Mouse (Mus musculus): ENCODE data around the gene Hp1bp3. TPM values are rescaled to one million over a fixed set of nuclear protein-coding genes. Genes with fewer than 3 reads are reported as not detected.

Hp1bp3 gene
- polyA plus RNA-seq, 1 experiment from 2014 or later = 112 TPM

GRCm38 (mm10) chr4:138222396-138222795, 6.3 kb downstream of the Hp1bp3 start:
- TF ChIP-seq CTCF (IDR thresholded peaks at IDR 0.05) = no peak
- CTCF ChIA-PET = no interaction called here
- H3K27me3 ChIP-seq = no peaks in the 10 kb centered on the region
- ATAC-seq (no peak), DNase-seq (ENCODE audit: low read depth, low spot score) (no peak)
- POLR2A ChIA-PET = no interaction called here
- in situ Hi-C loops (cut with MboI; ENCODE audit: low pct_unique_long_range_greater_than_20kb) = no loop called here

- ChIA-PET POLR2A (interaction anchor here (0.7 kb wide), 1 partner anchor 94 kb away, joined by 3 read pairs; no protein-coding TSS in a partner anchor), CTCF (no interaction called here)
- no peak for ATAC-seq
- in situ Hi-C loops (cut with MboI; ENCODE audit: low pct_unique_long_range_greater_than_20kb) = no loop called here
- no peak for TF ChIP-seq CTCF (IDR thresholded peaks at IDR 0.05)
- no peak for DNase-seq (ENCODE audit: low read depth, low spot score)
- H3K27me3 ChIP-seq = no peaks in the 10 kb centered on the region
These were observed 7.5 kb downstream of the Hp1bp3 start for GRCm38 (mm10) chr4:138223623-138224022.

GRCm38 (mm10) chr4:138246756-138247665, 30.9 kb downstream of the Hp1bp3 start:
- POLR2A ChIA-PET = interaction anchor here (1.3 kb wide), 1 partner anchor 16 kb away, joined by 3 read pairs; no protein-coding TSS in a partner anchor
- ATAC-seq = peak; percentile 66
- TF ChIP-seq CTCF (IDR thresholded peaks at IDR 0.05) = no peak
- in situ Hi-C loops (cut with MboI; ENCODE audit: low pct_unique_long_range_greater_than_20kb) = loop anchor here (5.0 kb wide), 1 partner anchor 35 kb away; no protein-coding TSS in a partner anchor
- DNase-seq (ENCODE audit: low read depth, low spot score) = peak; percentile 47
- no peaks in the 10 kb centered on the region for H3K27me3 ChIP-seq
- CTCF ChIA-PET = interaction anchor here (0.9 to 1.8 kb wide), 3 partner anchors 9 to 35 kb away, joined by 3 to 13 read pairs (median 3); no protein-coding TSS in a partner anchor

- no peak for DNase-seq (ENCODE audit: low read depth, low spot score)
- POLR2A ChIA-PET = interaction anchor here (0.8 kb wide), 1 partner anchor 218 kb away, joined by 3 read pairs; no protein-coding TSS in a partner anchor
- ATAC-seq = no peak
- H3K27me3 ChIP-seq = no peaks in the 10 kb centered on the region
- in situ Hi-C loops (cut with MboI; ENCODE audit: low pct_unique_long_range_greater_than_20kb) = no loop called here
- CTCF ChIA-PET = interaction anchor here (1.4 kb wide), 1 partner anchor 32 kb away, joined by 4 read pairs; no protein-coding TSS in a partner anchor
- TF ChIP-seq CTCF (IDR thresholded peaks at IDR 0.05) = no peak
These were observed 34.2 kb downstream of the Hp1bp3 start, which contains the start of the genes Sh2d5 and Kif17 for GRCm38 (mm10) chr4:138250088-138250960. TSS of gene Sh2d5 (plus strand) at chr4:138250403. TSS of gene Kif17 (plus strand) at chr4:138250435.

GRCm38 (mm10) chr4:138251819-138252218, 35.7 kb downstream of the Hp1bp3 start:
- ChIA-PET POLR2A (interaction anchor here (0.7 to 0.9 kb wide), 3 partner anchors 19 to 33 kb away, joined by 3 read pairs; no protein-coding TSS in a partner anchor), CTCF (interaction anchor here (1.5 to 1.6 kb wide), 2 partner anchors 28 to 31 kb away, joined by 3 to 8 read pairs; no protein-coding TSS in a partner anchor)
- in situ Hi-C loops (cut with MboI; ENCODE audit: low pct_unique_long_range_greater_than_20kb) = no loop called here
- H3K27me3 ChIP-seq = no peaks in the 10 kb centered on the region
- no peak for TF ChIP-seq CTCF (IDR thresholded peaks at IDR 0.05)
- DNase-seq (ENCODE audit: low read depth, low spot score) (no peak), ATAC-seq (no peak)

GRCm38 (mm10) chr4:138252231-138252630, 36.1 kb downstream of the Hp1bp3 start:
- CTCF ChIA-PET = interaction anchor here (1.5 to 1.6 kb wide), 2 partner anchors 27 to 31 kb away, joined by 3 to 8 read pairs; no protein-coding TSS in a partner anchor
- ATAC-seq (no peak), DNase-seq (ENCODE audit: low read depth, low spot score) (no peak)
- TF ChIP-seq CTCF (IDR thresholded peaks at IDR 0.05) = no peak
- no peaks in the 10 kb centered on the region for H3K27me3 ChIP-seq
- POLR2A ChIA-PET = interaction anchor here (0.7 to 0.9 kb wide), 4 partner anchors 19 to 41 kb away, joined by 3 read pairs; no protein-coding TSS in a partner anchor
- in situ Hi-C loops (cut with MboI; ENCODE audit: low pct_unique_long_range_greater_than_20kb) = no loop called here

- in situ Hi-C loops (cut with MboI; ENCODE audit: low pct_unique_long_range_greater_than_20kb) = no loop called here
- ChIA-PET CTCF (interaction anchor here (1.8 kb wide), 1 partner anchor 26 kb away, joined by 6 read pairs; no protein-coding TSS in a partner anchor), POLR2A (interaction anchor here (1.3 kb wide), 1 partner anchor 21 kb away, joined by 3 read pairs; no protein-coding TSS in a partner anchor)
- TF ChIP-seq CTCF (IDR thresholded peaks at IDR 0.05) = no peak
- DNase-seq (ENCODE audit: low read depth, low spot score) = no peak
- ATAC-seq = no peak
- no peaks in the 10 kb centered on the region for H3K27me3 ChIP-seq
These were observed 41.1 kb downstream of the Hp1bp3 start for GRCm38 (mm10) chr4:138257116-138257687.

GRCm38 (mm10) chr4:138258663-138259062, 42.6 kb downstream of the Hp1bp3 start:
- ChIA-PET POLR2A (no interaction called here), CTCF (interaction anchor here (1.1 to 1.4 kb wide), 2 partner anchors 8 to 24 kb away, joined by 3 read pairs; no protein-coding TSS in a partner anchor)
- TF ChIP-seq CTCF (IDR thresholded peaks at IDR 0.05) = no peak
- no peaks in the 10 kb centered on the region for H3K27me3 ChIP-seq
- in situ Hi-C loops (cut with MboI; ENCODE audit: low pct_unique_long_range_greater_than_20kb) = no loop called here
- ATAC-seq (no peak), DNase-seq (ENCODE audit: low read depth, low spot score) (no peak)

GRCm38 (mm10) chr4:138259482-138259881, 43.4 kb downstream of the Hp1bp3 start:
- ChIA-PET CTCF (interaction anchor here (1.2 kb wide), 1 partner anchor 23 kb away, joined by 3 read pairs; no protein-coding TSS in a partner anchor), POLR2A (no interaction called here)
- in situ Hi-C loops (cut with MboI; ENCODE audit: low pct_unique_long_range_greater_than_20kb) = no loop called here
- ATAC-seq = no peak
- H3K27me3 ChIP-seq = no peaks in the 10 kb centered on the region
- no peak for DNase-seq (ENCODE audit: low read depth, low spot score)
- TF ChIP-seq CTCF (IDR thresholded peaks at IDR 0.05) = no peak

Data from Patski (cell line).